Mouse (Mus musculus) limb, embryonic 15.5 days (tissue): ENCODE results near the gene Mlec. TPM values are rescaled to one million over a fixed set of nuclear protein-coding genes. Genes with fewer than 3 reads are reported as not detected.

ENCODE experiments used
- ATAC-seq: fragments of 200-750 bp; cut with Nextera tagmentation; 2 replicates; pipeline ENCODE4 v1.8.0; 2017; ENCODE audit warnings: low read depth, moderate TSS enrichment; ENCODE audit not compliant: insufficient number of reproducible peaks, low FRiP score, low TSS enrichment
- H3K27ac ChIP-seq: fragments of 300-500 bp; sonication (generic); 2 replicates; pipeline ENCODE4 v1.5.1; 2015; ENCODE audit warnings: moderate library complexity, mild to moderate bottlenecking, inconsistent platforms
- H3K27me3 ChIP-seq: fragments of 300-500 bp; sonication (generic); 2 replicates; pipeline ENCODE4 v1.6.1; 2015; ENCODE audit warnings: inconsistent platforms
- H3K36me3 ChIP-seq: fragments of 300-500 bp; sonication (generic); 2 replicates; pipeline ENCODE4 v1.6.1; 2015; ENCODE audit warnings: inconsistent platforms
- H3K4me1 ChIP-seq: fragments of 300-500 bp; sonication (generic); 2 replicates; pipeline ENCODE4 v1.6.1; 2015; ENCODE audit warnings: inconsistent platforms
- H3K4me2 ChIP-seq: fragments of 300-500 bp; sonication (generic); 2 replicates; pipeline ENCODE4 v1.6.1; 2015; ENCODE audit warnings: mild to moderate bottlenecking, inconsistent platforms
- H3K4me3 ChIP-seq: fragments of 300-500 bp; sonication (generic); 2 replicates; pipeline ENCODE4 v1.5.1; 2015; ENCODE audit warnings: mild to moderate bottlenecking, inconsistent platforms
- H3K9ac ChIP-seq: fragments of 300-500 bp; sonication (generic); 2 replicates; pipeline ENCODE4 v1.6.1; 2015; ENCODE audit warnings: inconsistent platforms
- H3K9me3 ChIP-seq: fragments of 300-500 bp; sonication (generic); 2 replicates; pipeline ENCODE4 v1.6.1; 2016; ENCODE audit warnings: inconsistent platforms
- WGBS: fragments of 180-500 bp; shearing (Covaris S2); methylation state at CpG from one replicate; pipeline ENCODE4 v1.1.7; 2015; 5-methylcytosine and 5-hydroxymethylcytosine counted together
- polyA plus RNA-seq: library from polyadenylated mRNA; unstranded; fragments of >200 nt; fragmentation: Nextera tagmentation; extraction: Ambion mirVana; gene quantifications from 2 replicates; pipeline ENCODE4 v1.2.1, GENCODE M21; 2015

Gene Mlec
- polyA plus RNA-seq, 1 experiment from 2014 or later: 97.9 TPM

GRCm38 (mm10) chr5:115146747-115147130 is 11.2 kb downstream of the Mlec start:
- H3K4me3 ChIP-seq: no peak overlapping the region
- H3K27me3 ChIP-seq: no peaks in the 10 kb centered on the region
- no peaks in the 10 kb centered on the region for H3K9me3 ChIP-seq
- ATAC-seq: no peak
- H3K4me1 ChIP-seq: 0 out of 2 replicates have a peak, but pooled peaks cover 6% of the 10 kb centered on the region
- H3K27ac ChIP-seq: no peak overlapping the region
- H3K36me3 ChIP-seq: peaks cover 80% of the 10 kb centered on the region
- no peak overlapping the region for H3K4me2 ChIP-seq
- no peak overlapping the region for H3K9ac ChIP-seq

- Histone ChIP-seq H3K4me1 (0 out of 2 replicates have a peak, but pooled peaks cover 2% of the 10 kb centered on the region), H3K27ac (no peak overlapping the region), H3K27me3 (no peaks in the 10 kb centered on the region), H3K36me3 (peaks cover 77% of the 10 kb centered on the region), H3K9ac (no peak overlapping the region), H3K4me2 (no peak overlapping the region), H3K9me3 (no peaks in the 10 kb centered on the region), H3K4me3 (no peak overlapping the region)
- WGBS: 73% methylated on average over 6 of the region's 6 CpGs
- no peak for ATAC-seq
Observed at GRCm38 (mm10) chr5:115145976-115146746, 11.8 kb downstream of the Mlec start.

GRCm38 (mm10) chr5:115145253-115145968 is 12.6 kb downstream of the Mlec start:
- Histone ChIP-seq H3K4me2 (no peak overlapping the region), H3K27me3 (no peaks in the 10 kb centered on the region), H3K4me3 (no peak overlapping the region), H3K36me3 (peaks cover 69% of the 10 kb centered on the region), H3K27ac (peak overlapping the region; percentile 30; the same call in 1 of the 2 replicates), H3K4me1 (no peaks in the 10 kb centered on the region), H3K9ac (no peak overlapping the region), H3K9me3 (no peaks in the 10 kb centered on the region)
- WGBS: 78% methylated on average over 11 of the region's 11 CpGs
- no peak for ATAC-seq

GRCm38 (mm10) chr5:115144471-115144870 is 13.5 kb downstream of the Mlec start:
- ATAC-seq: no peak
- Histone ChIP-seq H3K4me3 (no peak overlapping the region), H3K9ac (no peak overlapping the region), H3K27ac (peak overlapping the region; percentile 6; the same call in 1 of the 2 replicates), H3K4me2 (no peak overlapping the region), H3K9me3 (no peaks in the 10 kb centered on the region), H3K4me1 (no peaks in the 10 kb centered on the region), H3K36me3 (peaks cover 60% of the 10 kb centered on the region), H3K27me3 (no peaks in the 10 kb centered on the region)
- WGBS: 68% methylated on average over 6 of the region's 6 CpGs

GRCm38 (mm10) chr5:115143552-115143951 is 14.4 kb downstream of the Mlec start:
- no peak overlapping the region for H3K4me3 ChIP-seq
- 74% methylated on average over 10 of the region's 10 CpGs for WGBS
- no peaks in the 10 kb centered on the region for H3K27me3 ChIP-seq
- peaks cover 52% of the 10 kb centered on the region for H3K36me3 ChIP-seq
- H3K4me2 ChIP-seq: no peak overlapping the region
- no peaks in the 10 kb centered on the region for H3K9me3 ChIP-seq
- H3K4me1 ChIP-seq: no peaks in the 10 kb centered on the region
- no peak overlapping the region for H3K27ac ChIP-seq
- no peak overlapping the region for H3K9ac ChIP-seq
- no peak for ATAC-seq

GRCm38 (mm10) chr5:115142166-115142697 is 15.7 kb downstream of the Mlec start:
- WGBS: 88% methylated on average over 9 of the region's 9 CpGs
- no peak for ATAC-seq

GRCm38 (mm10) chr5:115140726-115141125 is 17.3 kb downstream of the Mlec start:
- H3K4me2 ChIP-seq: no peak overlapping the region
- no peak for ATAC-seq
- H3K36me3 ChIP-seq: peaks cover 25% of the 10 kb centered on the region
- no peak overlapping the region for H3K27ac ChIP-seq
- no peaks in the 10 kb centered on the region for H3K4me1 ChIP-seq
- no peak overlapping the region for H3K4me3 ChIP-seq
- no peaks in the 10 kb centered on the region for H3K9me3 ChIP-seq
- 48% methylated on average over 3 of the region's 3 CpGs for WGBS
- H3K27me3 ChIP-seq: no peaks in the 10 kb centered on the region
- H3K9ac ChIP-seq: no peak overlapping the region

More at GRCm38 (mm10) chr5:115142166-115142697, 15.7 kb downstream of the Mlec start:
- no peak overlapping the region for H3K4me2 ChIP-seq
- H3K9ac ChIP-seq: no peak overlapping the region
- H3K27me3 ChIP-seq: no peaks in the 10 kb centered on the region
- H3K9me3 ChIP-seq: no peaks in the 10 kb centered on the region
- H3K27ac ChIP-seq: no peak overlapping the region
- H3K4me1 ChIP-seq: no peaks in the 10 kb centered on the region
- peaks cover 40% of the 10 kb centered on the region for H3K36me3 ChIP-seq
- no peak overlapping the region for H3K4me3 ChIP-seq

- peaks cover 9% of the 10 kb centered on the region; the same call in 1 of the 2 replicates for H3K36me3 ChIP-seq
- no peak overlapping the region for H3K9ac ChIP-seq
- no peak overlapping the region for H3K27ac ChIP-seq
- ATAC-seq: no peak
- H3K27me3 ChIP-seq: no peaks in the 10 kb centered on the region
- H3K4me2 ChIP-seq: no peak overlapping the region
- 44% methylated on average over 4 of the region's 4 CpGs for WGBS
- H3K9me3 ChIP-seq: no peaks in the 10 kb centered on the region
- no peaks in the 10 kb centered on the region for H3K4me1 ChIP-seq
- no peak overlapping the region for H3K4me3 ChIP-seq
Observed at GRCm38 (mm10) chr5:115139124-115139523, 18.9 kb downstream of the Mlec start.

GRCm38 (mm10) chr5:115134234-115135165 is 23.5 kb downstream of the Mlec start, which contains the start of gene Unc119b:
Gene Unc119b, minus strand, starts transcription at chr5:115134975.
- peaks cover 13% of the 10 kb centered on the region for H3K4me1 ChIP-seq
- H3K9ac ChIP-seq: peak within 1 kb of the TSS; percentile 71
- peaks cover 13% of the 10 kb centered on the region for H3K36me3 ChIP-seq
- H3K27ac ChIP-seq: peak within 1 kb of the TSS; percentile 71
- no peaks in the 10 kb centered on the region for H3K27me3 ChIP-seq
- peak; percentile 94 for ATAC-seq
- under 1% methylated on average over 57 of the region's 81 CpGs for WGBS
- H3K4me2 ChIP-seq: peak within 1 kb of the TSS; percentile 91
- no peaks in the 10 kb centered on the region for H3K9me3 ChIP-seq
- H3K4me3 ChIP-seq: peak within 1 kb of the TSS; percentile 89

GRCm38 (mm10) chr5:115133358-115134066 is 24.5 kb downstream of the Mlec start:
- peak overlapping the region; percentile 91 for H3K4me2 ChIP-seq
- peaks cover 13% of the 10 kb centered on the region for H3K4me1 ChIP-seq
- WGBS: 52% methylated on average over 6 of the region's 6 CpGs
- H3K36me3 ChIP-seq: peaks cover 21% of the 10 kb centered on the region
- no peaks in the 10 kb centered on the region for H3K27me3 ChIP-seq
- H3K9me3 ChIP-seq: no peaks in the 10 kb centered on the region
- peak overlapping the region; percentile 89 for H3K4me3 ChIP-seq
- no peak overlapping the region for H3K27ac ChIP-seq
- ATAC-seq: no peak
- H3K9ac ChIP-seq: peak overlapping the region; percentile 71

GRCm38 (mm10) chr5:115132465-115132864 is 25.5 kb downstream of the Mlec start:
- Histone ChIP-seq H3K9ac (no peak overlapping the region), H3K36me3 (peaks cover 32% of the 10 kb centered on the region), H3K9me3 (no peaks in the 10 kb centered on the region), H3K4me1 (peaks cover 13% of the 10 kb centered on the region), H3K4me2 (no peak overlapping the region), H3K27ac (no peak overlapping the region), H3K27me3 (no peaks in the 10 kb centered on the region), H3K4me3 (no peak overlapping the region)
- WGBS: 86% methylated on average over 8 of the region's 8 CpGs
- no peak for ATAC-seq
